Mouse (Mus musculus): Measurements from ENCODE around the gene Hccs.

Hccs gene

DNA sequence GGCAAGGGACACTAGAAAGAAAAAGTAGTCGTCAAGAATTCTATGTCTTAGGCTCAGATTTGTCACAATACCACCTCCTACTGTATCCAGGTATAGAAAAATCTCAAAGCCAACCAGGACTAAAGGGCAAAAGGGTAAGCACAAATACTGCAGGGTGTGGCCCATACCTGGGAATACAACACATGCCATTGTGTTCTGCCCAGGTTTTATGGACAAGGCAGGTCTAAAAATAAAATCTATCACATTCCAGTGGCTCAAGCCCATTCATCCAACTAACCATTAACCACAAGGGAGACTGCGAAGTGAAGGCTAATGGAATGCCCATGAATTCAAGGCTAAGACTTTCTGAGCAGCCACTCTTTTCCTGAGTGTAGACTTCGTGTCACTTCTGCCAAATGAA lies 110.2 kb downstream of the Hccs start:
- in situ Hi-C loops (cut with MboI; ENCODE audit: low sequenced_read_pairs), result no loop called here
